Mouse (Mus musculus): ENCODE results near the gene Ppp1r36. TPM values are rescaled to one million over a fixed set of nuclear protein-coding genes. Genes with fewer than 3 reads are reported as not detected.

The Ppp1r36 gene
- polyA plus RNA-seq (2015; fragmentation: Nextera tagmentation; extraction: Ambion mirVana), result 0.71 and 1.2 TPM in 2 replicates

DNA sequence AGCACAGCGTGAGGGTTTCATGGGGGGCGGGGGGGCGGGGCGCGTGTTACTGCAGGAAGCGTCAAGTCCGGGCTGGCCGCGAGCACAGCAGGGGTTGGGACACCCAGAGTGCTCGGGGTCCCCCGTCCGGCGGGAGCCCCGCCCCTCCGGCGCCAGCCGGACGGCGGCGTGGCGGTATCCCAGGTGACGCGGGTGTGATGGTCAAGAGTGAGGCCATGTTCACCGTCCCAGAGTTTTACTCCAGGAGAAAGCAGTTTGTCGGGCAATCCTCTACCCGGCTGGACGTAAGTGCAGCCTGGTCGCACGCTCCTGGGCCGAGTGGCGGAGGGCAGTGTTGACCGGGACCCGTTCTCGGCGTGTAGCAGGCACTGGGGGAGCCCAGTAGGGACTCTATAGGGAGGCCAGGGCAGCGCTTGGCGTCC, at the start of gene Ppp1r36:
TSS of gene Ppp1r36 (plus strand) at position 106 of the 422 bp plus-strand sequence.
- WGBS, result under 1% methylated on average over 37 of the region's 37 CpGs
- ATAC-seq, result no peak
- Histone ChIP-seq H3K4me1 (peaks cover 4% of the 10 kb centered on the region; the same call in 1 of the 2 replicates), H3K4me2 (peak within 1 kb of the TSS; percentile 76), H3K27ac (no peak within 1 kb of the TSS), H3K9me3 (replicated peaks) (peaks cover 3% of the 10 kb centered on the region; the same call in 1 of the 2 replicates), H3K4me3 (peak within 1 kb of the TSS; percentile 40), H3K36me3 (ENCODE audit: poor library complexity, severe bottlenecking) (no peaks in the 10 kb centered on the region), H3K9ac (peak within 1 kb of the TSS; percentile 51), H3K27me3 (peaks cover 22% of the 10 kb centered on the region)

DNA sequence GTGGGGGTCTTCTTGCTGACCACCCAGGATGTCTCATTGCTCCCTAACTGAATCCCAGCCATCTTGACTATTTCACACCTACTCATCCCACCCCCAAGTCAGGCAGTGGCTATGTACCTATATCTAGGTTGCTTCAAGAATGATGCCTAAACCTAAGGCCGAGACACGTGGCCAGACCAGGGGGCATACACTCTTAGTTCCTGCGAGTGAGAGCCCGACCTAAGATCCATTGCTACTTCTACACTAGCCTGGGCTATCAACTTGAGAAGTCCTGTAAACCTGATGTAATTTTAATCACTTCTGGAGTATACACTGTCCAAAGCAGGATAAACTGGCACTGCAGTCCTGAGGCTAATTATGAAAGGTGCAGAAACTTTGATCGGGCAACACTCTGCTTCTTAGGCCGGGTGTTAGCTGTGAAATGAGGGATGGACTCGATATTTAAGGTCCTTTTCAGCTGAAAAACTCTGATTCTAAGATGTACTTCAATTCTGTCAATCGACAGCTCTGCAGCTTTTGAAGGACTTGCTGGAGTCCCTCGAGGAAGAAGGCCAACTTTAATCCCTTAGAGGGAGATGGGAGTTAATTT, 49.0 kb upstream of the Ppp1r36 start:
- peak overlapping the region; percentile 99 for H3K9ac ChIP-seq
- H3K4me1 ChIP-seq, result peaks cover 46% of the 10 kb centered on the region
- H3K9me3 ChIP-seq (replicated peaks), result no peaks in the 10 kb centered on the region
- H3K4me3 ChIP-seq, result peak overlapping the region; percentile 88
- H3K36me3 ChIP-seq (ENCODE audit: poor library complexity, severe bottlenecking), result no peaks in the 10 kb centered on the region
- H3K4me2 ChIP-seq, result peak overlapping the region; percentile 84
- peak overlapping the region; percentile 98; the same call in 1 of the 2 replicates for H3K27ac ChIP-seq
- WGBS, result 8% methylated on average over 9 of the region's 9 CpGs
- ATAC-seq, result no peak
- no peaks in the 10 kb centered on the region for H3K27me3 ChIP-seq

DNA sequence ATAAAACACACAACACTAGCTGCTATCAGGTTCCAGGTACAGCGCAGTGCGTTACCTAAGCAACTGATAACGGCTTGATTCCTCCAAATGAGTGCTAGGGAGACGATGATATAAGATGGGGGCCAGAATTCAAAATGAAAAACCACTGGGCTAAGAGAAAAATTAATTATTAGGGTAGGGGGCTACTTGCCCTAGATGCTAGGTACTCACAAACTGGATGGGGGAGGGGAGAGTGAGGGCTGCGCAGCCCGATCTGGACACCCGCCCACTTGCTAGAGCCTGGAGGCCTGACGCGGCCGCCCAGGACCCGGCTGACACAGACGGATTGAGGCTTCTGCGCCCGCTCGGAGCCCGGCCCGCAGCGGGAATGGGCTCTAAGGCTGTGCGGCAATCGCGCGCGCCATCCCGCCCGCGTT, 48.5 kb upstream of the Ppp1r36 start:
- Histone ChIP-seq H3K27me3 (no peaks in the 10 kb centered on the region), H3K4me1 (peaks cover 46% of the 10 kb centered on the region), H3K9me3 (replicated peaks) (no peaks in the 10 kb centered on the region), H3K27ac (peak overlapping the region; percentile 98), H3K4me3 (peak overlapping the region; percentile 88), H3K9ac (peak overlapping the region; percentile 99), H3K36me3 (ENCODE audit: poor library complexity, severe bottlenecking) (no peaks in the 10 kb centered on the region), H3K4me2 (peak overlapping the region; percentile 84)
- ATAC-seq, result peak; percentile 57
- under 1% methylated on average over 17 of the region's 26 CpGs for WGBS

DNA sequence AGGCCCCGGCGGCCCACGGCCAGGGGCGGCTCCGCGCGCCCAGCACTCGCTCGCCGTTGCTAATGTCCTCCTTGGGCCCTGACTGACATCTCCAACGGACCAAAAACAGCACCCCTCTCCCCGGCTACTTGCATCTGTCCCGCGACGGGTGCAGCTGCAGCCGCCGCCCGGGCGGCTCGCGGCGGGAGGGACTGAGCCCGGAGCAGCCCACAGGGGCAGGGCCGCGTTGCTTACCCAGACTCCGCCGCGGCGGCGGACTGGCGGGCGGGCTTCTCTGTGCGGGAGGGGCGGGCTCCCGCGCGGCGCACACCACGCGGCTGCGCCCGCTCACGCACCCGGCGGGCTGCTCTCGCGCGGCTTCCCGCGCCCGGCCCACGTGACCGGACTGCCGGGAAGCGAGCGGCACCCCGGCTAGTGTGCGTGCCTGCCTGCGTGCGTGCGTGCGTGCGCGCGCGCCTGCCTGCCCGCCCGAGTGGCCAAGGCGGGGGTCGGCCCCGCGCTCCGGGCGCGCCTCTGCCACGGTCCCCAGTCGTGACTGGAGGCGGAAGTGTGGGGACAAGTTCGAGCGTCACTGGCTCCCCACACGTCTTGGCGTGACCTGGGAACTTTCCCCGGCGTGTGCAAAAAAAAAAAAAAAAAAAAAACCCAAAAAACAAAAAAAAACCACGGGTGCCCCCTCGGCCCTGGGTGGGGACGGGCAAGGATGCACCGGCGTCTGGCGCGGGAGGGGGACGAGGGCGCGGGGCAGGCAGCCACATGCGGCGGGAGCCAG, 47.9 kb upstream of the Ppp1r36 start, which contains the start of gene Zbtb25:
TSS of gene Zbtb25 (minus strand) at position 397 of the 772 bp plus-strand sequence.
- Histone ChIP-seq H3K36me3 (ENCODE audit: poor library complexity, severe bottlenecking) (no peaks in the 10 kb centered on the region), H3K9me3 (replicated peaks) (no peaks in the 10 kb centered on the region), H3K27me3 (no peaks in the 10 kb centered on the region), H3K4me2 (peak within 1 kb of the TSS; percentile 84), H3K27ac (peak within 1 kb of the TSS; percentile 98), H3K4me3 (peak within 1 kb of the TSS; percentile 88), H3K4me1 (peaks cover 49% of the 10 kb centered on the region), H3K9ac (peak within 1 kb of the TSS; percentile 99)
- WGBS, result under 1% methylated on average over 50 of the region's 96 CpGs
- peak; percentile 92 for ATAC-seq

DNA sequence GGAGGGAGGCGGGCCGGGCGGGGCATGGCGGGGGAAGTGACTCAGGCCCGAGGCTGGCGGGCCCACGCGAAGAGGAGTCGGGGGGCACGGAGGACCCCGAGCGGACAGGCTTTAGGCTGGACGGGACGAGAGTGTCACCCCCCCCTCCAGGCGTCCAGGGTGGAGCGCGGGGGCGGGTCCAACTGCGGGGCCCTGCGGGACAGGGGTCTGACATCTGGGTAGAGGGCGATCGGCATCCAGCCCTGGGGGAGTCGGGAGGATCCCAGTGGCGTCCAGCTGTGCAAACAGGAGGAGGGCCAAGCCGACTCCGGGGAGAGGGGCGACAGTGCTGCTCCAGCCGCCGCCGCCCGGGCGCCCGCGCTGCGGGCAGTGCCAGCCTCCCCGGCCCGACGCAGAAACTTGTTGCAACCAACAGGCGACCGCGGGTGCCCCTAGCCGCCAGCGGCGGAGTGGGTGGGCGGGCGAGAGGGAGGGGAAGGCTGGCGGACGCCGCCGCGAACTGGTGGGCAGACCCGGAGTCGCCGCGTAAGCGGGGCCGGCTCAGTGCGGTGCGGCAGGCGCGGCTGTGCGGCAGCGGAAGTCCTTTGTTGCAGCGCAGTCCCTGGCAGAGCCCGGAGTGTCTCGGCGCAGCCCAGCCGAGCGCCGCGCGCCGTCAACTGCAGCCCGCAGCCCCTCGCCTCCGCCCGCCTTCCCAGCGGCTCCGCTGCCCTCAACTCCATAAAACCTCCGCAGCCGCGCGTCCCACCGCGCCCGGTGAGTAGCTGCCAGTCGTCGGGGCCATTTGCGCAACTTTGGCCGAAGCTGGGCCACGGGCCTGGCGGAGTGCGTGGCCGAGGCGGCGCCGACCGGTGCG, 47.1 kb upstream of the Ppp1r36 start, which contains the start of gene Zbtb1:
TSS of gene Zbtb1 (plus strand) at position 289 of the 853 bp plus-strand sequence.
- whole genome bisulfite sequencing, result under 1% methylated on average over 63 of the region's 99 CpGs
- H3K27me3 ChIP-seq, result no peaks in the 10 kb centered on the region
- peaks cover 49% of the 10 kb centered on the region for H3K4me1 ChIP-seq
- H3K9ac ChIP-seq, result peak within 1 kb of the TSS; percentile 99
- H3K9me3 ChIP-seq (replicated peaks), result no peaks in the 10 kb centered on the region
- H3K4me2 ChIP-seq, result peak within 1 kb of the TSS; percentile 84
- no peaks in the 10 kb centered on the region for H3K36me3 ChIP-seq (ENCODE audit: poor library complexity, severe bottlenecking)
- ATAC-seq, result peak; percentile 78
- H3K27ac ChIP-seq, result peak within 1 kb of the TSS; percentile 98
- peak within 1 kb of the TSS; percentile 88 for H3K4me3 ChIP-seq

DNA sequence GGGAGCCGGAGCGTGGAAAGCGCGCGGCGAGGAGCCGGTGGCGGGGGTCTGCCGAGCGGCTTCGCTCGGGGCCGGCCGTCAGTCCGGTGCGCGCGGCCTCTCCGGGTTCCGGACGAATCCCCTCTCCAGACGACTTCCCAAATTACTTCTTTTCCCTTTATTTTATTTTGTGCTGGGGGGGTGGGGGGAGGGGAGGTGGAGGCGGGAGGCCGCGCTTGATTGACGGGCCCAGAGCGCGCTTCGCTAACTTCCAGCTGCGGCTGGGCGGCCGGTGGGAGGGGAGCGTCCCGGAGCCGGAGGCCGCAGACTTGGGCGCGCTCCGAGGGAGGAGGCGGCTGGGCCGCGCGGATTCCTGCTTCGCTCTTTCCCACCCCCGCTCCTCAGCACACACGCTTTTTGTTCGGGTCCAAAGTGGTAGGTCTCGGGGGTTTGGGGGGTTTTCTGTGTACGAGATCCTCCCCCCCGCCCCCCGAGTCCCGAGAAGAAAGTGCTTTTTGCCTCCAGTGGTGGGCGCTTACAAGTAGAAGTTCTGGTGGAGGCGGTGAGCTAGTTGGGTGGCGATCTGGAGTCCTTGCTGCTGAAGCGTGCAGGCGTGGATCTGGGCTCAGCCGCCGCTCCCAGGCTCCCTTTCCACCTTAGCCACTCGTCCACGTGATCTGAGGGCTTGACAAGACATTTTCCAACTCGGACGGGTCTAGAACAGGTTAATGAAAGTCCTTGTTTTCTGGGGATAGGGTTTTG, 46.3 kb upstream of the Ppp1r36 start:
- no peaks in the 10 kb centered on the region for H3K9me3 ChIP-seq (replicated peaks)
- peak overlapping the region; percentile 88 for H3K4me3 ChIP-seq
- H3K9ac ChIP-seq, result peak overlapping the region; percentile 99
- H3K4me2 ChIP-seq, result peak overlapping the region; percentile 84
- H3K36me3 ChIP-seq (ENCODE audit: poor library complexity, severe bottlenecking), result no peaks in the 10 kb centered on the region
- peak overlapping the region; percentile 98 for H3K27ac ChIP-seq
- H3K27me3 ChIP-seq, result no peaks in the 10 kb centered on the region
- peaks cover 47% of the 10 kb centered on the region for H3K4me1 ChIP-seq
- under 1% methylated on average over 50 of the region's 63 CpGs for whole genome bisulfite sequencing
- ATAC-seq, result peak; percentile 34

DNA sequence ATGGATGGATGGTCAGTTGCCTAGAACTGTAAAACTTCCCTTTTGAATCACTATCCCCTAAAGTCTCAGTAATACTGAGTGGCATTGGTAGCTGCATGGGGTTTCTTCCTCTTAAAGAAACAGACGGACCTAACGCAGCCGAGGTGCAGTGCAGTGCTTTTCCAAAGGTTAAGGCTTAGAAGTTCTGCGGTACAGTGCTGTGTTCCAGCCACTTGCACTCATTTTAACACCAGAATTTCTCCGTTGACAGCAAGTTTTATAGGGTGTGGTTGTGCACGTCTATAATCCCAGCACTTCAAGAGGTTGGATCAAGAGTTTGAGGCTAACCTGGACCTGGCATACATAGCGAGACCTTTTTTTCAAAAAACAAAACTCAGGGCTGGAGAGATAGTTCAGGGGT, 45.3 kb upstream of the Ppp1r36 start:
- no peak overlapping the region for H3K27ac ChIP-seq
- H3K4me1 ChIP-seq, result peaks cover 38% of the 10 kb centered on the region
- no peaks in the 10 kb centered on the region for H3K9me3 ChIP-seq (replicated peaks)
- 50% methylated on average over 7 of the region's 7 CpGs for WGBS
- H3K27me3 ChIP-seq, result no peaks in the 10 kb centered on the region
- peak overlapping the region; percentile 99; the same call in 1 of the 2 replicates for H3K9ac ChIP-seq
- no peak for ATAC-seq
- H3K4me2 ChIP-seq, result peak overlapping the region; percentile 84
- H3K36me3 ChIP-seq (ENCODE audit: poor library complexity, severe bottlenecking), result no peaks in the 10 kb centered on the region
- H3K4me3 ChIP-seq, result peak overlapping the region; percentile 88

DNA sequence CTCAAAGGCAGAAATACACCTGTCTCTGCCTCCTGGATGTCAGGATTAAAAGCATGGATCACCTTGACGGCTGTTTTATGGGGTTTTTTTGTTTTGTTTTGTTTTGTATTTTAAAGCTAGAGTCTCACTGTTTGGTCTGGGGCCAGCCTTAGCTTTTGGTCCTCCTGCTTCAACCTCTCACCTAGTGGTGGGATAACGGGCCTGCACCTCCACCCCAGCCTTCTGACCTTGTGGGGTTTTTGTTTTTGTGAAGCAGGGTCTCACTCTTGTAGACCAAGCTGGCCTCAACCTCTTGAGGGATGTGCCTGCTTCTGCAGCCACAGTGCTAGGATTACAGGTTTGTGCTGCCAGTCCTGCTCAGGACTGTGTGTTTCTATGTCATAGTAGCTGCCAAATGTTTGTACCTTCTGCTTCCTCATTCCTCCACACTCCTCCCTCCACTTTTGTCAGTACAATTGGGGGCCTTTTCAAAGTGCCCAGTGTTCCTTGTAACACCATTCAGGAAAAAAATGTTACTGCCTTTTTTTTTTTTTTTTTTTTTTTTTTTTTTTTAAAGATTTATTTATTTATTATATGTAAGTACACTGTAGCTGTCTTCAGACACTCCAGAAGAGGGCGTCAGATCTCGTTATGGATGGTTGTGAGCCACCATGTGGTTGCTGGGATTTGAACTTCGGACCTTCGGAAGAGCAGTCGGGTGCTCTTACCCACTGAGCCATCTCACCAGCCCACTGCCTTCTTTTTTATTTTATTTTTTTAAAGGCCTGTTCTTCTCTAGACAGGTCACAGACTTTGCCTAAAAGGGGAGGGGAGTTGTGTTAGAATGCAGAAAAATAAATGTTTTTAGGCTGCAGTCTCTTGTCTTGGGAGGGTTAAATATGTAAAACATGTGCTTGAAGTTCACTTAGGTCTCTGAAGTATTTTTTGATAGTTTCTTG, 44.2 kb upstream of the Ppp1r36 start:
- WGBS, result 80% methylated on average over 5 of the region's 7 CpGs
- no peaks in the 10 kb centered on the region for H3K27me3 ChIP-seq

DNA sequence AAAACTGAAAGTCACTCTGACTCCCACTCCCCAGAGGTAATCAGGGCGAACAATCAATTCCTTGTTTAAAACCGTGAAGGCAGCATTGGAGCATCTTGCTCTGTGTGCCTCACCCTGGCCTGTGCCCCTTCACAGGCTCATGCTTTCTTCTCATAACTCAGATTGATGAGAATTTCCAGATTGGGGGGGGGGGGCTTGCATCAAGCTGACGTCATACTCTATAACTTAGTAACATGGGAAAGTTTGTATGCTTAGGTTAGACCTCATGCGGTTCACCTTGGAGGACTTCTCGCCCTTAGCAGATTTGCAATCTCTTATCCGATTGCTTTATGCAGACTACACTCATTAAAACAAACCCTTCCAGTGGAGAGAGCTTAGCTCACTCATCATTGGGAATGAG, 43.3 kb upstream of the Ppp1r36 start:
- Histone ChIP-seq H3K4me3 (no peak overlapping the region), H3K9ac (no peak overlapping the region), H3K4me2 (no peak overlapping the region), H3K27ac (no peak overlapping the region), H3K4me1 (peaks cover 21% of the 10 kb centered on the region), H3K27me3 (no peaks in the 10 kb centered on the region), H3K36me3 (ENCODE audit: poor library complexity, severe bottlenecking) (no peaks in the 10 kb centered on the region), H3K9me3 (replicated peaks) (no peaks in the 10 kb centered on the region)
- no peak for ATAC-seq
- 73% methylated on average over 6 of the region's 6 CpGs for whole genome bisulfite sequencing

More for the DNA sequence above, 44.2 kb upstream of the Ppp1r36 start:
- Histone ChIP-seq H3K4me1 (peaks cover 27% of the 10 kb centered on the region), H3K36me3 (ENCODE audit: poor library complexity, severe bottlenecking) (no peaks in the 10 kb centered on the region), H3K4me3 (no peak overlapping the region), H3K9me3 (replicated peaks) (no peaks in the 10 kb centered on the region), H3K4me2 (0 out of 2 replicates have a peak overlapping the region, but pooled peaks have one; percentile 84), H3K27ac (no peak overlapping the region), H3K9ac (no peak overlapping the region)
- ATAC-seq, result no peak

DNA sequence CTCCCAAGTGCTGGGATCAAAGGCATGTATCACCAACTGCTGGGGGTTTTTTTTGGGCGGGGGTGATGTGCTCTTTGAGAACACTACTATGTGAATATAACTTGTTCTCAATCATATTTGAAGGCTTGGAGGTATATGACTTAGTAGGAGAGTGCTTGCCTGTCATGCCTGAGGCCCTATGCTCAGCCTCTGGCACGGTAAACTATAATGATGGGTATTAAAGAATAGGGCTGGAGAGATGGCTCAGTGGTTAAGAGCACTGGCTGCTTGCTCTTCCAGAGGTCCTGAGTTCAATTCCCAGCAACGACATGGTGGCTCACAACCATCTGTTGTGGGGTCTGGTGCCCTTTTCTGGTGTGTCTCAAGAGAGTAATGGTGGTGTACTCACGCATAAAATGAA, 42.4 kb upstream of the Ppp1r36 start:
- no peaks in the 10 kb centered on the region for H3K36me3 ChIP-seq (ENCODE audit: poor library complexity, severe bottlenecking)
- H3K9ac ChIP-seq, result no peak overlapping the region
- no peaks in the 10 kb centered on the region for H3K9me3 ChIP-seq (replicated peaks)
- ATAC-seq, result no peak
- H3K27ac ChIP-seq, result no peak overlapping the region
- no peaks in the 10 kb centered on the region for H3K27me3 ChIP-seq
- 82% methylated on average over 4 of the region's 4 CpGs for WGBS
- H3K4me2 ChIP-seq, result no peak overlapping the region
- peaks cover 21% of the 10 kb centered on the region for H3K4me1 ChIP-seq
- no peak overlapping the region for H3K4me3 ChIP-seq

Measured in forebrain, embryonic 13.5 days (tissue).